Mouse (Mus musculus) forebrain, embryonic 11.5 days (tissue): Measurements from ENCODE around the gene Ccdc81. TPM values are rescaled to one million over a fixed set of nuclear protein-coding genes. Genes with fewer than 3 reads are reported as not detected.

Experiments
- ATAC-seq: fragments of 200-750 bp; cut with Nextera tagmentation; replicated peaks from 2 replicates; pipeline ENCODE4 v1.8.0; 2017; ENCODE audit warnings: moderate TSS enrichment; ENCODE audit not compliant: low FRiP score
- DNase-seq: peaks from one replicate; pipeline ENCODE4 v3.0.0-alpha.2; 2017; ENCODE audit warnings: low spot score
- H3K27ac ChIP-seq: fragments of 300-500 bp; sonication (generic); 2 replicates; pipeline ENCODE4 v1.5.1; 2014; ENCODE audit warnings: low read depth, low read length
- H3K27me3 ChIP-seq: fragments of 300-500 bp; sonication (generic); 2 replicates; pipeline ENCODE4 v1.6.1; 2014; ENCODE audit warnings: mild to moderate bottlenecking, low read length, mixed read lengths; ENCODE audit not compliant: control insufficient read depth, insufficient read depth
- H3K36me3 ChIP-seq: fragments of 300-500 bp; sonication (generic); 2 replicates; pipeline ENCODE4 v1.6.1; 2014; ENCODE audit warnings: mild to moderate bottlenecking, low read length, moderate library complexity, mixed read lengths; ENCODE audit not compliant: control insufficient read depth, insufficient read depth
- H3K4me1 ChIP-seq: fragments of 300-500 bp; sonication (generic); replicated peaks from 2 replicates; pipeline ENCODE4 v1.6.1; 2014; ENCODE audit warnings: low read length, mixed read lengths; ENCODE audit not compliant: control insufficient read depth, insufficient read depth
- H3K4me2 ChIP-seq: fragments of 300-500 bp; sonication (generic); 2 replicates; pipeline ENCODE4 v1.6.1; 2014; ENCODE audit warnings: low read depth, mild to moderate bottlenecking, low read length, moderate library complexity, mixed read lengths; ENCODE audit not compliant: severe bottlenecking
- H3K4me3 ChIP-seq: fragments of 300-500 bp; sonication (generic); 2 replicates; pipeline ENCODE4 v1.5.1; 2014; ENCODE audit warnings: low read depth, low read length
- H3K9ac ChIP-seq: fragments of 300-500 bp; sonication (generic); 2 replicates; pipeline ENCODE4 v1.6.1; 2014; ENCODE audit warnings: low read length
- H3K9me3 ChIP-seq: fragments of 300-500 bp; sonication (generic); 2 replicates; pipeline ENCODE4 v1.6.1; 2016; ENCODE audit warnings: low read length, mixed read lengths; ENCODE audit not compliant: control insufficient read depth
- WGBS: fragments of 180-500 bp; shearing (Covaris S2); extraction: QIAGEN DNeasy Blood & Tissue Kit; methylation state at CpG from one replicate; pipeline ENCODE4 v1.1.7; 2014; 5-methylcytosine and 5-hydroxymethylcytosine counted together
- polyA plus RNA-seq: library from polyadenylated mRNA; unstranded; fragments of >200 nt; fragmentation: Nextera tagmentation; extraction: Ambion mirVana; gene quantifications from 2 replicates; pipeline ENCODE4 v1.2.1, GENCODE M21; 2014

Ccdc81 gene
- polyA plus RNA-seq, 1 experiment from 2014 or later = 0.11 TPM

DNA sequence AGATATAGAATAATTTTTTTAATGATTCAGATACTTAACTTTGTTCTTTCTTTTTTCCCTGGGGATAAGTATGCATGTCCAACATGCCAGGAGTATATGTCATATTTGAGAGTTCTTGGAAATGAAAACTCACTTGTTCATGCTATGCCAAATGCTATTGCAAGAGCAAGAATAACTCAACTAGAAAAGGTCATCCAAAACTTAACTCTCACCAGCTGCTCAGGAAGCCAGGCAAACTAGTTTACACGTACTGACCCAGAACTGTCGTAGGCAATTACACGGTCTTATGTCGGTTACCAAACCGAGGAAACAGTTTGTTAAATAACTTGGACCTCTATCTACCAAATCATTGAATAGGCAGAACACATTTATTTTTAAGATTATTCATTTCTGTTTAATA is 13.3 kb upstream of the Ccdc81 start:
- DNase-seq = no peak
- Histone ChIP-seq H3K9ac (no peak overlapping the region), H3K27ac (no peak overlapping the region), H3K4me1 (no peaks in the 10 kb centered on the region), H3K4me3 (no peak overlapping the region), H3K27me3 (no peaks in the 10 kb centered on the region), H3K36me3 (no peaks in the 10 kb centered on the region; the same call in 1 of the 2 replicates), H3K9me3 (no peaks in the 10 kb centered on the region), H3K4me2 (no peak overlapping the region)
- no peak for ATAC-seq
- WGBS = 93% methylated on average over 5 of the region's 5 CpGs

DNA sequence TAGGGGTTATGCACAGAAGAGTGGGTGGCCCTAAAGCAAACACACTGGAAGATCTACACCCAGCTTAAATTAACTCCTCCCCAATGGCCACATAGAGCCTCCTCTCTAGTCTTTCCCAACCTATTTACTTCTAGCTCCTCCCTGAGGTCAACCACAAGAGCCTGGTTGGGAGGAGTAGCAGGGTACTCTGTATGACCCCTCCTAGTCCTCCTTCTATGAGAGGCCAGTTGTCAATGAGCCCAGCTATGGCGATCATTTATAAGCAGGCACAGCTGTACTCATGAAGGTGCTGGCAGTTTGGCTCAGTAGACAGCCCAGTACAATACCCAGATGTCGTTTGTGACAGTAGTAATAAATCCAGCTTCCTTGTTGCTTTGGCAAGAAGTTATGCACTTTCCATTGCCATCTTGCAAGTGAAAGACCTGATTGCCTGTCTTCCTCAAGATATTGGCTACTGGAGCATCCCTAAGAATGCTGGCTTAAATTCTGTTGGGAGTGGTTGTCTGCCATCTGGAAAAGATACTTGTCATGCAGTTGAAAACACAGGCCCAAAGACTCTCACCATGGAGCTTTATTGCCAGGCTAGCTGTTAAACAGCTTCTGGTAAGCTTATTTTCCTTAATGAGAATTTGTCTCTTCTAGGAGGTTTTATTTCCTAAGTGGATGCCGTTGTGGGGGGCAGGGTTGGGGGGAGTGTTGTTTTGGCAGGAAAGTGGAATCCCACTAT is 10.2 kb upstream of the Ccdc81 start:
- Histone ChIP-seq H3K4me3 (no peak overlapping the region), H3K27ac (no peak overlapping the region), H3K9ac (no peak overlapping the region), H3K4me2 (no peak overlapping the region), H3K9me3 (no peaks in the 10 kb centered on the region), H3K27me3 (no peaks in the 10 kb centered on the region), H3K36me3 (no peaks in the 10 kb centered on the region), H3K4me1 (no peaks in the 10 kb centered on the region)
- ATAC-seq (no peak), DNase-seq (no peak)
- 93% methylated on average over 3 of the region's 3 CpGs for WGBS

DNA sequence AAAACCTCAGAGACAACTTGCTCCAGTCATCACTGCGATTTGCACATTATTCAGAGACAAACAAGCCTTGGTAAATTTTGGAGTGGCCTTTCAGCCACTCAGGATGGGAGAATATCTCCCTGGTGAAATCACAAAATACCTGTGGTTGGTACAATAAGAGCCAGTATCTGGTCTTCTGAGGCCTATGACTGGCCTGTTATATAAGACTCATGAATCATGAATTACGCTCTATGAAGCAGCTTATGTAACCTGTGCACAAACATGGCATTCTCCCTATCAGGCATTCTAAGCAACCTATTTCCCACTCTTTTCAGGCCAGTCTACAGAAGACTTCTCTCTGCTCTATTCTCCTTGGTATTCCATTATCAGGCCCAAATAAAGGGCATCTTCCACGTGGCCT is 8.9 kb upstream of the Ccdc81 start:
- no peak for ATAC-seq
- H3K27me3 ChIP-seq = no peaks in the 10 kb centered on the region
- H3K36me3 ChIP-seq = no peaks in the 10 kb centered on the region
- H3K4me2 ChIP-seq = no peak overlapping the region
- H3K4me1 ChIP-seq = no peaks in the 10 kb centered on the region
- no peak overlapping the region for H3K27ac ChIP-seq
- no peak overlapping the region for H3K9ac ChIP-seq
- H3K9me3 ChIP-seq = no peaks in the 10 kb centered on the region
- no peak overlapping the region for H3K4me3 ChIP-seq
- DNase-seq = no peak
- 86% methylated on average over 3 of the region's 3 CpGs for WGBS

DNA sequence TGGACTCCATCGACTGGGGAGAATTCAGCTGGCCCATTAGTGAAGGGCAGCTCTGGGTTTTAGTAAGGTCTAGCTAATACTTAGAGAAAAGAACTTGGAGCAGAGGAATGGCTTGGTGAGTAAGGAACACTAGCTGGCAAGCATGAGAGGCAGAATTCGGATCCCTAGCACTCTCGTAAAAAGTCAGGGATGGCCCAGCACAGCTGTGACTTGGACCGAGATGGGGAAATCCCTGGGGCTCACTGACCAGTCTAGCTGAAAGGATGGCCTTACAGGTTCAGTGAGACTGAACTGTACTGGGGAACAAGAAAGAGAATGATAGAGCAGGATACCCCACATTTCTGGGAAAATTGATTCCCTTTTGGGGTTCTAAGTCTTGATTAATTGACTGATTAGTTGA is 6.3 kb upstream of the Ccdc81 start:
- Histone ChIP-seq H3K4me2 (no peak overlapping the region), H3K27me3 (no peaks in the 10 kb centered on the region), H3K27ac (no peak overlapping the region), H3K9me3 (no peaks in the 10 kb centered on the region), H3K36me3 (no peaks in the 10 kb centered on the region), H3K4me1 (no peaks in the 10 kb centered on the region), H3K9ac (no peak overlapping the region), H3K4me3 (no peak overlapping the region)
- ATAC-seq (no peak), DNase-seq (no peak)
- 88% methylated on average over 4 of the region's 4 CpGs for WGBS

DNA sequence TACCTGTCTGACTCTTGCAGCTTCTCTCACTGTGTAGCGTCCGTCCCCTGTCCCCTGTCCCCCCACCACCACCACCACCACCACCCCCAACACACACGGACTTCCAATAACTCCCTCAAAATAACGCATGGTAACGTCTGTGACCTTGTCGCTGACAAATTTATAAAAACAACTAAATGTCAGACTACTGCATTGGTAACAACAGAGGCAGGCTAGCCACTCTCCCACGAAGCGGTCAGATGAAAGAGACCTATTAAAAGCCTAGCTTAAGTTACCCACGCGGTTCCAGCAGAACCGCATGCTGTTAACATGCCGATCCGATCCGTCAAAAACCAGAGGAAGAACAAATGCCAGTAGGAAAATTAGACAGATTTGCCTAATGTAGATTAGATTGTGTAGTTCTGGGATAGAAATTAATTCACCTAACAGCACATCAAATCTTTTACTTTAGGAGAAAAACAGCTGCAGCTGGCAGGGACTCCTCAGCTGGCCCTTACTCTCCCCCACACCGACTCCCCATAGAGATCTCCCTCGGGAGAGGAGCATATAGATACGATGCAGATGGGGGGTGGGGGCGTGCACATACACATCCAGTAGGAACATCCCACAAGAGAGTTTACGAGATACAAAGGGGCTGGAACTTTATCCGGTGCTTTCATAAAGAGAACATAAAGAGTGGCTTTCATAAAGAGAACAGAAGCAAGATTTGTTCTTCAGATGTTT is 5.6 kb upstream of the Ccdc81 start:
- Histone ChIP-seq H3K27me3 (no peaks in the 10 kb centered on the region), H3K4me3 (no peak overlapping the region), H3K4me2 (no peak overlapping the region), H3K9me3 (no peaks in the 10 kb centered on the region), H3K27ac (no peak overlapping the region), H3K4me1 (no peaks in the 10 kb centered on the region), H3K9ac (no peak overlapping the region), H3K36me3 (no peaks in the 10 kb centered on the region)
- 0 out of 2 replicates have a peak, but pooled peaks have one; percentile 24 for ATAC-seq
- 83% methylated on average over 20 of the region's 20 CpGs for WGBS
- DNase-seq = no peak

DNA sequence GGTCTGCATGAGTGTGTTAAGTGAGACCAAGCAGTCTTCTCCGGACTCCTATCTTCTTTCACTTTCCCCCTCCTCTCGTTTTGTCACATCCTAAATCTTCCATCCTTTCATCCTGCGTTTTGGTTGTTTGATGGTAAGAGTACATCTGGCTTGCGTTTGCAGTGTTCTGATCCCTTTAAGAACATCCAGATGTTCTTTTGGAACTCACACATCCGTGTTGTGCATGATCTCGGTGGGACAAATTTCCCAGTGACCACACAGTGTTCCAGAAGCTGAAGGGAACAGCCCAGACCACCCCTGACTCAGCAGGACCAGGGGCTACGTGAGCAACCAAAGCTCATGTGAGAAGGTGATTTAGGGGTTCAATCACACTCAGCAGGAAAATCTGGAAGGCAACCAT is 5.0 kb upstream of the Ccdc81 start:
- Histone ChIP-seq H3K27me3 (no peaks in the 10 kb centered on the region), H3K36me3 (no peaks in the 10 kb centered on the region), H3K9ac (no peak overlapping the region), H3K4me2 (no peak overlapping the region), H3K27ac (no peak overlapping the region), H3K9me3 (no peaks in the 10 kb centered on the region), H3K4me3 (no peak overlapping the region), H3K4me1 (0 out of 2 replicates have a peak, but pooled peaks cover 3% of the 10 kb centered on the region)
- no peak for ATAC-seq
- DNase-seq = no peak
- 63% methylated on average over 7 of the region's 7 CpGs for WGBS

DNA sequence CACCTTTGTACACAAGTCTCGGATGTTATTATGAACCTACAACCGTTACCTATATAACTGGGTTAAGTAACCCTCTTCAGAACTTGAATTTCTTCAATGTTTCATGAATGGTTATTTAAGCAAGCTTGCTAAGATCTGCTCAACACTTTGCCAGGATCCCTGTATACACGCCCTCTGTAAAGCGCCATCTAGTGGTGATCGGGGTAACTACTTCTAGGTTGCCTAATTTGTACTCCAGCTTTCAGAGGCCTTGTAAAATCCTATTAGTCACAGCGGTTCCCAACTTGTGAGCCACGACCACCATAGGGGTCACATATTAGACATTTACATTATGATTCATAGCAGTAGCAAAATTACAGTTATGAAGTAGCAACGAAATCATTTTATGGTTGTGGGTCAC is 4.5 kb upstream of the Ccdc81 start:
- Histone ChIP-seq H3K4me2 (no peak overlapping the region), H3K36me3 (no peaks in the 10 kb centered on the region), H3K4me1 (0 out of 2 replicates have a peak, but pooled peaks cover 5% of the 10 kb centered on the region), H3K27ac (no peak overlapping the region), H3K4me3 (no peak overlapping the region), H3K27me3 (no peaks in the 10 kb centered on the region), H3K9ac (no peak overlapping the region), H3K9me3 (no peaks in the 10 kb centered on the region)
- 16% methylated on average over 8 of the region's 8 CpGs for WGBS
- DNase-seq (peak; percentile 82), ATAC-seq (peak; percentile 68; the same call in 1 of the 2 replicates)

DNA sequence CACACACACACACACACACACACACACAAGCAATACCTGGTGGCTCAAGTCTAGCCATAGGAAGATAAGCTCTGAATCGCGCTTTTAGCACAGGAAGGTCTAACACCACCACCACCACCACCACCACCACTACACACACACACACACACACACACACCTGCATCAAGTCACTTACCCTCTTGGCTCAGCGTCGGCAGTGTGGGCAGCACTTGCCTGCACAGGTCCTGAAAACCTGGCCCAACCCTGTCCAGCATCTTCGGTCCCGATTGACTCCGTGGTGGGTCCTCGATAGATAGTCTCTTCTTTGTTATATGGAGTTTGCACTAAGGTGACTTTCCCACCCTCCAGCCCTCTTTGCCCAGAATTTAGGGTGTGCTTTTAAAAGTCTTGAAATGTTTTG is 422 bp downstream of the Ccdc81 start:
- no peak overlapping the region for H3K4me2 ChIP-seq
- no peak overlapping the region for H3K4me3 ChIP-seq
- ATAC-seq = no peak

More for the DNA sequence above, 422 bp downstream of the Ccdc81 start:
- no peak overlapping the region for H3K9ac ChIP-seq
- H3K27me3 ChIP-seq = no peaks in the 10 kb centered on the region
- H3K36me3 ChIP-seq = no peaks in the 10 kb centered on the region
- WGBS = 79% methylated on average over 8 of the region's 8 CpGs
- H3K9me3 ChIP-seq = no peaks in the 10 kb centered on the region
- no peak for DNase-seq
- H3K27ac ChIP-seq = no peak overlapping the region
- H3K4me1 ChIP-seq = 0 out of 2 replicates have a peak, but pooled peaks cover 5% of the 10 kb centered on the region
